Mouse (Mus musculus) kidney, postnatal 4 days (tissue): Measurements from ENCODE around the gene Atp1a2.

Experiments used
- DNase-seq, 2 experiments: peaks; one replicate each; pipeline ENCODE4 v3.0.0; 2021; ENCODE audit warnings: mixed read lengths in 2 of 2

Atp1a2 gene

DNA sequence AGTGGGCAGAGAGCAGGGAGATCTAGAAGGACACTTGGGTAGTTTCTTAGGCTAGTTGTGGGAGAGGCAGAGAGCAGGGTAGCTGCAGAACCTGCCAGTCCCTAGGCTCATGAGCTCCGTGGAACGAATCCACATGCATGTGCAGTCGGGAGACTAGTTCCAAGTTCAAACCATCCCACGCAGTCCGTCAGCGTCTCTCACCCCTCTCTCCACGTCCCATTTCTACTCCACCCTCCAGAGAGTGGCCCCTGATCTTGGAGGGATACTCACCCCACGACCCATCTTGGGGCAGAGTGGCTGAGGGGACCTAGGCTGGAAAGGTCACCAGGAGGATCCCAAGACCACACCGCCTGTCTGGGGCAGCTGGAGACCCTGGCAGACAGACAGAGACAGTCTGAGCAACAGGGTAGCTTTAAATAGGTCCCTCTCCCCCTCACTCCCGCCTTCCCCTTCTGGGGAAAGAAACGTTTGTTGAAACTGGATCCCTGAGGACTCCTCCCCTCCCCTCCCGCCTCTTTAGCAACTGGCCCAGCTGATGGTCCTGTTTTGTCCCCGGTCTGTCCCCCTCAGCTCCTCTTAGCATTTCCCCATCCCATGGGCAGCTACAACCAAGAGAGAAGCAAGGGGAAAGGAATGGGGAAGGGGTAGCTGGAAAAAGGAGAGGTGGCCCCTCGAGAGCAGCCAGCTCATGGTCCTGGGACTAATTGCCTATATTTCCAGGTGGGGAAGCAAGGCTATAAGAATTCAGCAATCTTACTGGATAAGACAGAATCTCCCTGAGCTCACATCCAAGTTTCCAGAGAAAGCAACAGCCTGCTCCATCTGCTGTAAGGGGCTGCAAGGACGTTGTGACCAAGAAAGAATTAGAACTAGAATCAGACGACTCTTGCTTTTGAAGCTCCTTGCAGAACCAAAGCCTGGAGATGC is at the start of gene Atp1a2:
Atp1a2 (minus strand) TSS at position 454 of the 927 bp plus-strand sequence.
- DNase-seq = peak; percentile 47 to 66

- no peak for DNase-seq
Measured at GRCm38 (mm10) chr1:172347382-172347781, 49.5 kb upstream of the Atp1a2 start.

- no peak for DNase-seq
Measured at GRCm38 (mm10) chr1:172346707-172347106, 48.8 kb upstream of the Atp1a2 start.

GRCm38 (mm10) chr1:172344820-172345219 is 47.0 kb upstream of the Atp1a2 start:
- DNase-seq = no peak

DNA sequence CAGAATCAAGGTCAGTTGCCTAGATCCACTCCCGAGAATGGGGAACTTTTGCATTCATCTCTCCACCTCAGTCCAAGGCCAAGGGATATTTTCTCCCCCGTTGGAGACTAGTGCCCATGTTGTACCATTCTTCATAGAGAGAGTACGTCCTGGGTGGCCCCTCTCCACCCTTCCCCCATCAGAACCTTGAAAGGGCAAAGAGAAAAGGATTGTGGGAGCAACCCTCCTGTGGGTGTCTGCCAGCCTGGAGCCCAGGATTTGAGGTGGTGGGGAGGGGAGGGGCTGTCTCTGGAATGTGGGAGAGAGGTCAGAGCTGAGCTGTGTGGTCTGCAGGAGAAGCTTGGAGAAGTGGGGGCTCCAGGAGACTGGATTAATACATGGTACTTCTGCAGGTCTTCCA is 46.0 kb upstream of the Atp1a2 start:
- no peak for DNase-seq

- DNase-seq = no peak
Measured at GRCm38 (mm10) chr1:172342729-172343128, 44.9 kb upstream of the Atp1a2 start.

DNA sequence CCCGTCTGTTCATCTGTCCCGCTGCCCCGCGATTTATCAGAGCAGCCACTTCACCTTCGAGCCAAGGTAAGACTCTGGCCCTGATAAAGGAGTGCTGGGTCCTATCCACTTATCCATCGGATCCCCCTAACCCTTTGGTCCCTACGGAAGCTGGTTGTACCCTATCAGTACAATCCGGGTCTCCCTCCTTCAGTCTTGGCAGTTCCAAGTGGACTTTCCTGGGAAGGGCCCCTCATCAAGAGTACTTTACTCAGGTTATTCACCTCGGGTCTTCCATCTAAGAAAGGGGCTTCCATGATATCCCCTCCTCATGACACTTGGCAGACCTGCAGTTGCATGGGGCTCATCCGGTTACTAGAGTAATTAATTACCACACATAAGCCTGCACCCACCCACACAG is 43.5 kb upstream of the Atp1a2 start:
- no peak for DNase-seq

DNA sequence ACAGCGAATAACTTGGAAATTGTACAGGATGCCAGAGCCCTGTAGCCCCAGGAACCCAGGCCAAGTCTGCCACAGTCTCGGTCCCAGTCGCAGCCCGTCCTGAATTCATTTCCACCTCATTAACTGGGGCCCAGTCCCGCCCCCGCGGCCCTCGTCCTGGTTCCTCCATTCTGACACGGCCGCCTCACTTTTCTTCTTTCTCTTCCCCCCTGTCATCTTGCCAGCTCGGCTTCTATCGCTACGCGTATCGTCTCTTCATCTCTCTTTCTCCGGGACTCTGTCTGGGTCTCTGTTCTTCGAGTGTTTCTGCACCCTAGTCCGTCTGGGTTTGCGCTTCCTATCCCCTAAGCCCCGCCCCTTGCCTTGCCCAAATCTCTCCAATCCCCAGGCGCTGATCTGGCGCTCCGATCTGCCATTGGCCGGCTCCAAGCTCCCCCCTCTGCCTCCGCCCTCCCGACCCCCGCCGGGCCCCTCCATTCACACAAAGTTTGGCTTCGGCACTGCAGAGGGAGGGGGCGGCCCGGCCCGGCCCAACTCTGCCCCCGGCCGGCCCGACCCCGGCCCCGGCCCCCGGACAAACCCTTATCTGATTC is 43.0 kb upstream of the Atp1a2 start, which contains the start of gene Kcnj10:
Kcnj10 (plus strand) TSS at position 482 of the 593 bp plus-strand sequence.
- DNase-seq = peak; percentile 83 to 90

- DNase-seq = no peak
Measured at GRCm38 (mm10) chr1:172337411-172338185, 39.7 kb upstream of the Atp1a2 start.

DNA sequence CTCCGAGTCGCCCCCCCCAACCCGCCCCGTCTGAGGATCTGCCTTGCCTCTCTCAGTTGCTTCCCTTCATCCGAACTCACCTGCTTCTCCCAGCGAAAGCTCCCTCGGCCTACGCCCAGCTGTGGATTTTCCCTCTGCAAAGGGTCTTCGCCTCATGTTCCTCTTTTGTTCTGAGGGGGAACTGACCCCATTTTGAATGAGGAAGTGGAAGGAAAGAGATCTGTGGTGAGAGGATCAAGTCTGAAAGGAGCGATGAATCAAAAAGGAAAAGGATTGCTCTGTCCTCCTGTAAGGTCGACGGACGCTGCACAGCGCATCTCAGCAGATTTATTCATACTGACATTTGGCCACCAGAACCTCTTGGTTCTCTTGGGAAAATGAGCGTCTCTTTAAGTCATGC is 37.9 kb upstream of the Atp1a2 start:
- DNase-seq = no peak

GRCm38 (mm10) chr1:172333512-172333911 is 35.6 kb upstream of the Atp1a2 start:
- peak in 1 of 2 experiments; percentile 49 for DNase-seq

- no peak for DNase-seq
Measured at GRCm38 (mm10) chr1:172332925-172333324, 35.1 kb upstream of the Atp1a2 start.

- no peak for DNase-seq
Measured at GRCm38 (mm10) chr1:172331422-172331947, 33.6 kb upstream of the Atp1a2 start.

- no peak for DNase-seq
Measured at GRCm38 (mm10) chr1:172329616-172330015, 31.8 kb upstream of the Atp1a2 start.

DNA sequence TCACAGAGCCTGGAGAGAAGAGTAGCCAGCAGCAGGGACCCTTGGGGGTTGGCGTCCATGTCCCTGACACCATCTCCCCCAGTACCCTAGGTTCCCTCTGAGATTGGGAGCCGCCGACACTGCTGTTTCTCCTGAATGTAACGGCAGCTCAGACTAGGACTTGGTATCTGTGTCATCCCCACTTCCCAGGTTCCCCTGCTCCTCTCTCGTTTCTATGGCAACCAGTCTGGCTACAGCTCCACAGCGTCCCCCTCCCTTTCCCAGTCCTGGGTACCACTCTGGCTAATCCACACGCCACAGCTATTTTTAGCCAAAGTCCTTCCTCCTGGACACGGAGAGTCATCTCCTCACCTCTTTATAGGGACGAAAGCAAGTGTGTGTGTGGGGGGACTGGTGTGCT is 31.3 kb upstream of the Atp1a2 start, which contains the start of gene Kcnj9:
Kcnj9 (minus strand) TSS at position 188 of the 400 bp plus-strand sequence.
- DNase-seq = no peak

GRCm38 (mm10) chr1:172328461-172328860 is 30.6 kb upstream of the Atp1a2 start:
- DNase-seq = no peak

DNA sequence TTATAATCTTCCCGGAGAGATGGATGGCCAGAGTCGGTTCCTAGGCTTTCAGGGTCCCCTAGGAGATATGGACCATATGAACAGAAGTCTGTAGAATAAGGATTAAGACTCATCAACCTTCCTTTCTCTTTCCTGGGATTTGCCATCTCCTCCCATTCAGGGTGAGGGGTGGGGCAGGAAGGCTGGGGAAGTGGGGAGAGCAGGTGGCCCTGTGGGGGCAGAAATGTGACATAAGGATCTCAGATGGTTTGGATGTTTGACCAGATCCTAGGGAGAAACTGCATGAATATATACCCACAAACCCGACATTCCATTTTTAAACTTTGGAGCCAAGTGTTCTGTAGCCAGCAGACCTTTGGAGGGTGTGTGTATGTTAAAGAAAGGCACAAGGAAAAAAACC is 30.2 kb upstream of the Atp1a2 start:
- DNase-seq = no peak

- DNase-seq = no peak
Measured at GRCm38 (mm10) chr1:172327206-172328001, 29.5 kb upstream of the Atp1a2 start.

- DNase-seq = no peak
Measured at GRCm38 (mm10) chr1:172326684-172327083, 28.8 kb upstream of the Atp1a2 start.

DNA sequence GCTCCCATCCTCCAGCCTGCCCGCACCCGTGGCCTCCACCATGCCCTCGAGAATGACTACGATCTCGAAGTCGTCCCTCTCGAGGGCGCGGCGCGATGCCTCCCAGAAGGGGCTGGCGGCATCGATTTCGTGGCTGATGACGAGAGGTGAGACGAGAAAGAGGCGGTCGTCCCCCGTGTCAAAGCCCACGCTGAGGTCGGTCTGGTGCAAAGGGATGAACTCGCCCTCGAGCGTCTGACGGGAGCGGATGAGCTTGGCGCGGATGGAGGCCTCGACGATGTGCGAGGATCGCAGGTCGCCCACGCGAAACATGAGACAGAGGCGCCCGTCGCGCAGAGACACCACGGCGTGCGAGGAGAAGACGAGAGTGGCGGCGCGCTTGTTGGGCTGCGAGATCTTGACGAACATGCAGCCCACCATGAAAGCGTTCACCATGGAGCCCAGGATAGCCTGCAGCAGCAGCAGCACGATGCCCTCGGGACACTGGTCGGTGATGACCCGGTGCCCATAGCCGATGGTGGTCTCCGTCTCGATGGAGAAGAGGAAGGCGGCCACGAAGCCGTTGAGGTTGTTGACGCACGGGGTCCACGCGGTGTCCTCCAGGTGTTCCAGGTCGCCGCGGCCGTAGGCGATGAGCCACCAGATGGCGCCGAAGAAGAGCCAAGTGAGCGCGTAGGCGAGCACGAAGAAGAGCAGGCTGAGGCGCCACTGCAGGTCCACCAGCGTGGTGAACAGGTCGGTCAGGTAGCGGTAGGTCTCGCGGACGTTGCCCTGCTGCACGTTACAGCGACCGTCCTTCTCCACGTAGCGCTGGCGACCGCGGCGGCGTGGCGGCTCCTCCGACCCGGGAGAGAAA is 28.0 kb upstream of the Atp1a2 start:
- DNase-seq = peak; percentile 83 to 87

DNA sequence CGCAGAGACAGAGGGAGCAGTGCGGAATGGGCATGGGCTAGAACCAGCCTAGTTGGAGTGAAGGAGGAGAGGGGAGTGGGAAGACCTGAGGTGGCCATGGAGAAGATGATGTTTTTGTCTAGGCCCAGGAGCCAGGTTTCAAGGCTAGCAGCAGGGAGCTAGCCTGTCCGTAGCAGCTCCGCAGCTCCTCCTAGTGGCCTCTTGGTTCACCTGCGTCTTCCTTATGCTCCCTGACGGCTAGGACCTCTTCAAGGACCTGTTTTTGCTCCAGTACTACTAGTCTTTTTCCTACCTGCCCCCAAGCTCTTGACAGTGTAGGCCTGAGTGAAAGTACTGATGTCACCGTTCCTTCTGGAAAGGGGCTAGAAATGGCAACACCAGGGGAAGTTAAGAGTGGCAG is 26.9 kb upstream of the Atp1a2 start:
- peak; percentile 87 to 90 for DNase-seq
